Mouse (Mus musculus) embryonic facial prominence, embryonic 14.5 days (tissue): ENCODE measurements around the gene S100a7a. TPM values are rescaled to one million over a fixed set of nuclear protein-coding genes. Genes with fewer than 3 reads are reported as not detected.
A peak's percentile ranks its signal among the peaks of the same experiment; 100 is the strongest.

Experiments used
- ATAC-seq: fragments of 200-750 bp; cut with Nextera tagmentation; 2 replicates; pipeline ENCODE4 v1.8.0; 2017; ENCODE audit warnings: low read depth, moderate number of reproducible peaks, moderate TSS enrichment
- DNase-seq: peaks from one replicate; pipeline ENCODE4 v3.0.0-alpha.2; 2015; ENCODE audit warnings: low spot score
- H3K27ac ChIP-seq: fragments of 300-500 bp; sonication (generic); replicated peaks from 2 replicates; pipeline ENCODE4 v1.5.1; 2014; ENCODE audit warnings: low read depth, mild to moderate bottlenecking, low read length, moderate library complexity
- H3K27me3 ChIP-seq: fragments of 300-500 bp; sonication (generic); replicated peaks from 2 replicates; pipeline ENCODE4 v1.6.1; 2014; ENCODE audit warnings: low read length; ENCODE audit not compliant: control insufficient read depth, insufficient read depth
- H3K36me3 ChIP-seq: fragments of 300-500 bp; sonication (generic); 2 replicates; pipeline ENCODE4 v1.6.1; 2014; ENCODE audit warnings: low read length, mixed read lengths; ENCODE audit not compliant: control insufficient read depth, insufficient read depth
- H3K4me1 ChIP-seq: fragments of 300-500 bp; sonication (generic); 2 replicates; pipeline ENCODE4 v1.6.1; 2014; ENCODE audit warnings: antibody characterized with exemption, low read length; ENCODE audit not compliant: control insufficient read depth, insufficient read depth
- H3K4me2 ChIP-seq: fragments of 300-500 bp; sonication (generic); 2 replicates; pipeline ENCODE4 v1.6.1; 2014; ENCODE audit warnings: low read depth, mild to moderate bottlenecking, low read length, moderate library complexity, mixed read lengths
- H3K4me3 ChIP-seq: fragments of 300-500 bp; sonication (generic); 2 replicates; pipeline ENCODE4 v1.5.1; 2014; ENCODE audit warnings: low read depth, mild to moderate bottlenecking, low read length
- H3K9ac ChIP-seq: fragments of 300-500 bp; sonication (generic); 2 replicates; pipeline ENCODE4 v1.6.1; 2014; ENCODE audit warnings: low read depth, mild to moderate bottlenecking, low read length, moderate library complexity, mixed read lengths
- H3K9me3 ChIP-seq: fragments of 300-500 bp; sonication (generic); 2 replicates; pipeline ENCODE4 v1.6.1; 2016; ENCODE audit warnings: low read length; ENCODE audit not compliant: control insufficient read depth
- WGBS: fragments of 180-500 bp; shearing (Covaris S2); extraction: QIAGEN DNeasy Blood & Tissue Kit; methylation state at CpG from one replicate; pipeline ENCODE4 v1.1.7; 2014; 5-methylcytosine and 5-hydroxymethylcytosine counted together
- polyA plus RNA-seq: library from polyadenylated mRNA; unstranded; fragments of >200 nt; fragmentation: Nextera tagmentation; extraction: Ambion mirVana; gene quantifications from 2 replicates; pipeline ENCODE4 v1.2.1, GENCODE M21; 2014

S100a7a gene
- polyA plus RNA-seq, 1 experiment from 2014 or later, result 0.84 TPM

DNA sequence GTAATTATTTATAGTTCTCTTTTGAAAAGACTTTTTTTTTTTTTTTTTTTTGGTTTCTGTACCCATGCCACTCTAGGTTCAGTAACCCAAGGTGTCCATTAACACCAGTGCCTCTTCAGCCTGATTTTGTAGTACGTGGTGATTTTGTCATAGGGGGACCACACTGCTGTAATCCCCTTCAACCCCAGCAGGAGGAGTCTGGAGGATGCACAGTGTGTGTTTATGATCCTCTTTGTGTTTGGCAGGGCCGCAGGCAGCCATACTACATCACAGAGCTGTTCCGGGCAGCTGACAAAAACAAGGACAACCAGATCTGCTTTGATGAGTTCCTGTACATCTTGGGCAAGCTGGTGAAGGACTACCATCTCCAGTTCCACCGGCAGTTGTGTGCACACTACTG, 3.6 kb downstream of the S100a7a start:
- Histone ChIP-seq H3K27me3 (no peaks in the 10 kb centered on the region), H3K27ac (no peak overlapping the region), H3K4me1 (no peaks in the 10 kb centered on the region), H3K4me3 (no peak overlapping the region), H3K36me3 (no peaks in the 10 kb centered on the region), H3K4me2 (no peak overlapping the region), H3K9me3 (no peaks in the 10 kb centered on the region), H3K9ac (no peak overlapping the region)
- no peak for DNase-seq
- WGBS, result 79% methylated on average over 4 of the region's 4 CpGs
- ATAC-seq, result no peak

DNA sequence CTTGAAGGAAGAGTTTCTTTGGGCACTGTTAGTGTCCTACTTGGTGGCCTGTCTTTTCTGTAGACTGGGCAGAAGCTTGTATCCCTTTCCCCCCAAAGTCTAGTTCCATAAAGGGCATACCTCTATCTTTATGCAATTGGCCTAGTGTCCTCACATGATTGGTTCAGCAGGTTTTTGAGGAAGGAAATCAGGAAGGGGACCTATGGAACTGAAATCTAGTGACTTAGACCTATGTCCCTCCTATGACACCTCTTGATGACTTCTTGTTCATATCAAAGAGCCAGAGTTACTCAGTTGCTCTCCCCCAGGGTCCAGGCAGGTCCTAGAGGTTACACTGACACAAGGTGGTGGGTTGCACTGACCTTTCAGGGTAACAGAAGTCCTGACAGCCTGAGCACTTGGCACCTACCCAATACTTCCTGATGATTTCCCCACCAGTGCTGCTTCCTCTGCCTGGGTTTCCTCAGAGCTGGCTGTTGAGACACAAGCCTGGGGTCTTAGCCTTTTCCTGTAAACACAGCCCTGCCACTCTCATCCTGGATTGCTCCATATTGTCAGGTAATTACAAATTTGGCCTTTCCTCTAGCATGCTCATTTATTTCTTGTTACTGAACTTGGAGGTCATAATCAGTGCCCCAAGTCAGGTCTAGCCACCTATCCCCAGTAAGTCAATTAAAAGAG, 5.7 kb downstream of the S100a7a start:
- H3K36me3 ChIP-seq, result no peaks in the 10 kb centered on the region
- H3K4me2 ChIP-seq, result no peak overlapping the region

DNA sequence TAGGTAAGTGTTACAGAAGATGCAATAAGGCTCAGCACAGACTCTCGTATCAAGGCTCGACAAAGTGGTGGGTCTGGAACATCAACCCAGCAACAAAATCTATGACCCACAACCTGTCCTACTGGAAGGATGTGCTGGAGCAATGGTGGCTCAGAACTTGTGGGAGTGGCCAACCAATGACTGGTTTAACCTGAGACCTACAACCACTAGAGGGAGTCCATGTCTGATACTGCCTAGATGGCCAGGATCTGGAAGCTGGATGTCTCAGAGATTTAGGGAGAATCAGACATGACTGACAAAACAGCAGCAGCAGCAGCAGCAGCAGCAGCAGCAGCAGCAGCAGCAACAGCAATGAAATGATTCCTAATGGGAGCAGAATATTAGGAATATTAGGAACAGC, 10.4 kb downstream of the S100a7a start:
- no peaks in the 10 kb centered on the region for H3K27me3 ChIP-seq
- H3K9me3 ChIP-seq, result no peaks in the 10 kb centered on the region
- H3K36me3 ChIP-seq, result no peaks in the 10 kb centered on the region
- H3K4me3 ChIP-seq, result no peak overlapping the region
- ATAC-seq (no peak), DNase-seq (peak; percentile 24)
- H3K27ac ChIP-seq, result no peak overlapping the region
- 90% methylated on average over 2 of the region's 2 CpGs for WGBS
- no peak overlapping the region for H3K9ac ChIP-seq
- no peaks in the 10 kb centered on the region for H3K4me1 ChIP-seq
- no peak overlapping the region for H3K4me2 ChIP-seq

More for the DNA sequence above, 5.7 kb downstream of the S100a7a start:
- H3K27me3 ChIP-seq, result no peaks in the 10 kb centered on the region
- DNase-seq, result no peak
- H3K27ac ChIP-seq, result no peak overlapping the region
- H3K4me3 ChIP-seq, result no peak overlapping the region
- no peak for ATAC-seq
- no peaks in the 10 kb centered on the region for H3K4me1 ChIP-seq
- no peaks in the 10 kb centered on the region for H3K9me3 ChIP-seq
- no peak overlapping the region for H3K9ac ChIP-seq

DNA sequence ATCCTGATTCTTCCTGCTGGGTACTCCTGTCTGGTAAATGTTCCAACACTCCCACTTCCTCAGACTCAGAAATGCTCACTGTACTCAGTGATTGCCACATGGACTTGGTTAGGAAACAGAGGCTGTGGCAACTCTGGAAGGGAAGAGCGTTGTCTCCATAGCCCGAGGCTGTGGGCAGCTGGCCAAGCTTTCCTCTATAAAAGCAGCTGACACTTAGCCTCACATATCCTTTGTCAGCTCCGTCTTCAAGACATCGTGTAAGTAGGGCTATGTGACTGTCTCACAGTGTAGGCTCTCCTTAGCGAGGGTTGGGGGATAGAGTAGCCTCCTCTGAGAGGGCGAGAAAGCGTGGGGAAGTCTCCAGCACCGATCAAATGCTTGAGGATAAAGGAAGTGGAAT, 15.0 kb downstream of the S100a7a start, which contains the start of gene S100a8:
Gene S100a8, plus strand, starts transcription at position 133 of the 400 bp plus-strand sequence.
- H3K4me3 ChIP-seq, result no peak within 1 kb of the TSS
- DNase-seq (peak; percentile 40), ATAC-seq (no peak)
- no peaks in the 10 kb centered on the region for H3K27me3 ChIP-seq
- WGBS, result 45% methylated on average over 8 of the region's 8 CpGs
- H3K27ac ChIP-seq, result no peak within 1 kb of the TSS
- H3K4me1 ChIP-seq, result no peaks in the 10 kb centered on the region
- H3K36me3 ChIP-seq, result no peaks in the 10 kb centered on the region
- no peak within 1 kb of the TSS for H3K4me2 ChIP-seq
- no peak within 1 kb of the TSS for H3K9ac ChIP-seq
- no peaks in the 10 kb centered on the region for H3K9me3 ChIP-seq

DNA sequence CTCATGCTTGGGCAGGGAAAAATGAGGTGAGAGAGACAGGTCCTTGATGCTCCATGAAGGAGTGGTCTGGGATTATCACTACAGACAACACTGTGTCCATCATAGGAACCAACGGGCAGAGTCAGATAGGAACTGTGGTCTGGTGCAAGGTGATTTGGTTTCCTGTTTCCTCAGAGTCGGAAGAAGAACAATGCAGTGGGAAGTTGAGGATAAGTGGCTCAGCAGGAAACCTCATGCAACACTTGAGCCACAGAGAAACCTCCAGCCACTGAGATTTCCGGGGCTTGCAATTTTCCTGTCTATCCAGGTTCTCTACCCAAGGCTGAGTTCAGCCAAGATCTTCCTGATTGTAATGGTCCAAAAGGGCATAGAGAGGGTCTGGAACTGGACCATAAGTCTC, 24.8 kb downstream of the S100a7a start:
- no peak overlapping the region for H3K4me3 ChIP-seq
- no peak overlapping the region for H3K4me2 ChIP-seq
- H3K4me1 ChIP-seq, result no peaks in the 10 kb centered on the region
- H3K27ac ChIP-seq, result no peak overlapping the region
- no peaks in the 10 kb centered on the region for H3K36me3 ChIP-seq
- no peak for ATAC-seq
- DNase-seq, result no peak
- no peak overlapping the region for H3K9ac ChIP-seq
- H3K9me3 ChIP-seq, result no peaks in the 10 kb centered on the region
- 57% methylated on average over 3 of the region's 3 CpGs for WGBS
- H3K27me3 ChIP-seq, result no peaks in the 10 kb centered on the region

DNA sequence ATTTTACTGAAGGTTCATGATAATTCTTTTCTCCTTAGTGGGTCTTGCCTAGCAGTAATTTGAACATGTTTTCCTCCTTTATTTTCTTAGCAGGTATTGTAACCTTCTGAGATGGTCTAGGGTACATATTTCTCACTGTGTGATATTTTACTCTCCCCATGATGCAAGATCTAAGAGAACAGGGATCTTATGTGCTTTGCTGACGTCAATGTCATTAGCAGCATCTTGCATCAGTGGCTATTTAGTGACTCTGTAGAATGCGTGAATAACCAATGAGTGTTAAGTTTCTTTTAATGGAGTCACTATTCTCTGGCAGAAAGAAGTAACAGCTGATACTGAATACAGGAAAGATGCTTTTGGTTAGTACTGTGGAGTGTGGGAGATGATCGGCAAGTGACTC, 30.1 kb downstream of the S100a7a start:
- no peak overlapping the region for H3K4me3 ChIP-seq
- H3K4me1 ChIP-seq, result no peaks in the 10 kb centered on the region
- H3K27me3 ChIP-seq, result no peaks in the 10 kb centered on the region
- no peak overlapping the region for H3K9ac ChIP-seq
- no peak for DNase-seq
- no peaks in the 10 kb centered on the region for H3K9me3 ChIP-seq
- no peaks in the 10 kb centered on the region for H3K36me3 ChIP-seq
- no peak overlapping the region for H3K27ac ChIP-seq
- ATAC-seq, result no peak
- no peak overlapping the region for H3K4me2 ChIP-seq
- 83% methylated on average over 3 of the region's 3 CpGs for WGBS

DNA sequence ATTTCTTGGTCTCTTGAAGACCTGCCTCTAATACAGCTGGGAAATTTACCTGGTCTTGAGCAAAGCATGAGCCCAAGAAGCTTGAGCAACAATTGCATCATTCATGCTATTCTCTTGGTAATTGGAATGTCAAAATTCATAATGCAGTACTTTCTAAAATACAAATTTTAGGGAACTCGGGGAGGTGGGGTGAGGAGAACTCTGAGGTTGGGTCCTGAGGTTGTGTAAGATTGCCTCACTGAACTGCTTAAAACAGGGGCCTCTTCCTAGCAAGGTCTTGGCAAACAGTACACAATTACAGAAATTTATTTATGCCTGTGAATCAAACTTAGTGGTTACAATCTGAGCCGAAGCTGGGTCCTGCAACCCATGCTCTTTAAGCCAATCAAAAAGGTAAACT, 33.0 kb downstream of the S100a7a start:
- no peak overlapping the region for H3K4me3 ChIP-seq
- H3K4me1 ChIP-seq, result no peaks in the 10 kb centered on the region
- H3K27me3 ChIP-seq, result no peaks in the 10 kb centered on the region; the same call in 1 of the 2 replicates
- no peaks in the 10 kb centered on the region for H3K36me3 ChIP-seq
- ATAC-seq, result no peak
- H3K9me3 ChIP-seq, result no peaks in the 10 kb centered on the region
- no peak overlapping the region for H3K27ac ChIP-seq
- DNase-seq, result no peak
- 73% methylated on average over 2 of the region's 2 CpGs for WGBS
- no peak overlapping the region for H3K9ac ChIP-seq
- H3K4me2 ChIP-seq, result no peak overlapping the region

DNA sequence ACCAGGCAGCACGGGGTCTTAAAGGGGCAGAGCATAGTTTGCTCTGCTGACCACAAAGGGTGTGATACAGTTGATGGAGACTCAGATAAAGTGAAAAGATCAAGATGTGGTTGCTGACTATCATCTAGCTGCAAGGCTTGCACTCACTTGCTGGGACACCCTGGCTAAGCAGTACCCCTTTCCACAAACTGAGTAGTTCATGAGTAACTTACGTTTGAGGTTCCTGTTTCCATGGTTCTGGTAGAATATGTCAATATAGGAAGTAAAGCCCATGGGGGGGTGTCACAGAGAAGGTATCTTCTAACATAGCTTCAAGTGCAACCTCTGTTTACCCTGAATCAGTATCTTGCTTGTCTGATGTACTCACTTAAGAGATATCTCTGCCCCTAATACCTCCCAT, 39.7 kb downstream of the S100a7a start:
- Histone ChIP-seq H3K4me2 (no peak overlapping the region), H3K4me3 (no peak overlapping the region), H3K27me3 (no peaks in the 10 kb centered on the region; the same call in 1 of the 2 replicates), H3K27ac (no peak overlapping the region), H3K9me3 (no peaks in the 10 kb centered on the region), H3K4me1 (no peaks in the 10 kb centered on the region), H3K36me3 (no peaks in the 10 kb centered on the region), H3K9ac (no peak overlapping the region)
- ATAC-seq (no peak), DNase-seq (no peak)
- WGBS, result 78% methylated on average over 2 of the region's 2 CpGs

DNA sequence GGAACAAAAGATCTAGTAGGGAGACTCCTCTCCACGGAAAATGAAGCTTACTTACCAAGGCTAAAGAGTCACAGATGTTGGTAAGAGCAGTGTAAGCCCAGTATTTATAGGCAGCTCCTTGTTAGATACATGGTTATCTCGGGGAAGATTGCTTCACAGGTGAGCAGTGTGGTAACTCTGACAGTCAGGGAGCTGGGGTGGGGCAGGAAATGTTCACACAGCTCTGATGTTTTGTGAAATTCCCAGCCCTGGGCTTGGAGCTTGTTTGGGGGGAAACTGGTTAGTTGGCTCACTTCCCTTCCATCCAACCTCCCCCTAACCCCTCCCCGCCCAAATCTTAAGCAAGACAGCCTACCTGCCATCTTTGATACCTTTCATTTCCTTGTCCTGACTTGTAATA, 41.8 kb downstream of the S100a7a start, which contains the start of gene S100a9:
Gene S100a9, minus strand, starts transcription at position 109 of the 400 bp plus-strand sequence.
- Histone ChIP-seq H3K4me1 (no peaks in the 10 kb centered on the region), H3K9ac (no peak within 1 kb of the TSS), H3K4me2 (no peak within 1 kb of the TSS), H3K9me3 (no peaks in the 10 kb centered on the region), H3K36me3 (no peaks in the 10 kb centered on the region), H3K27ac (no peak within 1 kb of the TSS), H3K4me3 (no peak within 1 kb of the TSS), H3K27me3 (no peaks in the 10 kb centered on the region)
- no peak for ATAC-seq
- DNase-seq, result no peak
- WGBS, result 72% methylated on average over 3 of the region's 3 CpGs
